Mouse (Mus musculus) layer of hippocampus, postnatal 36 days (tissue): ENCODE measurements around the gene Tmem120a. TPM values are rescaled to one million over a fixed set of nuclear protein-coding genes. Genes with fewer than 3 reads are reported as not detected.

Experiments
- DNase-seq, 2 experiments: peaks; one replicate each; pipeline ENCODE4 v3.0.0; 2022
- microRNA-seq, 2 experiments: library from miRNA; unstranded; fragments of <30 nt; microRNA quantifications; one replicate each; pipeline ENCODE4 v1.2.0; 2021
- total RNA-seq, 2 experiments: library from RNA; stranded (reverse); gene quantifications; 2 replicates each; pipeline ENCODE4 v1.2.3; 2021

Tmem120a gene
- total RNA-seq, 2 experiments from 2014 or later = 12.4 to 16.4 TPM

- no peak for DNase-seq
These were observed 36.4 kb downstream of the Tmem120a start for GRCm38 (mm10) chr5:135707855-135708254.

- no peak for DNase-seq
These were observed 37.2 kb downstream of the Tmem120a start for GRCm38 (mm10) chr5:135707039-135707438.

- DNase-seq = no peak
These were observed 38.9 kb downstream of the Tmem120a start for GRCm38 (mm10) chr5:135705383-135705782.

DNA sequence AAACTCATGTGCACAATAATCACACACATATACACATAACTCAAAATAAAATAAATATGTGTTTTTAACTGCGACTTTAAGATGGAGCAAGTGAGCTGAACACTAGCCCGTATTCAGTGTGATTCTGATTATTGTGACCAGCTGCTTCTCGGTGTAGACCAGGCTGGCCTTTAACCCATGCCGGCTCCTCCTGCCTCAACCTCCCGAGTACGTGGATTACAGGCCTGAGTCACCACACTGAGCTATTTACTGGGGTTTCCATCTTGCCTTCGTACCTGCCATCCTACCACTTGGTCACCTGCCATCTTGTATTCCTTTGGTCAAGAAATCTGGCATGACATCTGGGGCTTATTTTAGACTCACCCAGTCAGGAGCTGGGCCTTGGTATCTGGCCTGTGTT, 40.8 kb downstream of the Tmem120a start:
- no peak for DNase-seq

- peak; percentile 54 to 56 for DNase-seq
These were observed 41.5 kb downstream of the Tmem120a start for GRCm38 (mm10) chr5:135702682-135703192.

DNA sequence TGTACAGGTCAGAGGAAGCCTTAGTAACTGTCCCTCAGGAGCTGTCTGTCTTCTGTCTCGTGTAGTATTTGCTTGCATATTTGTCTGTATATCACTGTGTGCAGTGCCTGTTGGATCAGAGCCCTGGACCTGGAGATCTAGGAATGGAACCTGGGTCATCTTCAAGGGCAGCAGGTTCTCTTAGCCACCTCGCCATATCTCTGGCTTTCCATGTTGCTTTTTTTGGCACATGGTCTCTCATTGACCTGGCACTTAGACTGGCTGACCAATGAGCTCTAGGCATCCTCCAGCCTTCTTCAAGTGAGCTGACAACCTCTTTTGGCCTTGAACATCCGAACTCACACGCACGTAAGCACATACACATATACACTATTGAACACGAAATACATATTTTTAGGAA, 42.1 kb downstream of the Tmem120a start:
- no peak for DNase-seq

DNA sequence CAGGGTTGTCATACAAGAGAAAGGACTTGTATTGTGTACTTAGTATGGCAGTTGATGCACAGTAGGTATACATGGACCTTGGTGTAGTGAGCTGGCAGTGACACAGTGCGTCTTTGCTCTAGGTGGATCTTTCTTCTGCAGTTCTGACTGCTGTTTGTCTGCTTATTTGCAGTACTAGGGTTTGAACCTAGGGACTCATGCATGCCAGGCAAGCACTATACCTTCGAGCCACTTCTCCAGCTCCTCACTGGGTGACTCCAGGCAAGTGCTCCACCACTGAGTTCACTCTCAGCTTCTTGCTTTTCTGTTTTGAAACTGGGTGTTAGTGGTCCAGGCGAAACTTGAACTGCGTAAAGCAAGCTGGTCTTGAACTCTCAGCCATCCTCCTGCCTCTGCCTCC, 42.6 kb downstream of the Tmem120a start:
- DNase-seq = no peak

GRCm38 (mm10) chr5:135697711-135698111, 46.5 kb downstream of the Tmem120a start:
- DNase-seq = no peak

DNA sequence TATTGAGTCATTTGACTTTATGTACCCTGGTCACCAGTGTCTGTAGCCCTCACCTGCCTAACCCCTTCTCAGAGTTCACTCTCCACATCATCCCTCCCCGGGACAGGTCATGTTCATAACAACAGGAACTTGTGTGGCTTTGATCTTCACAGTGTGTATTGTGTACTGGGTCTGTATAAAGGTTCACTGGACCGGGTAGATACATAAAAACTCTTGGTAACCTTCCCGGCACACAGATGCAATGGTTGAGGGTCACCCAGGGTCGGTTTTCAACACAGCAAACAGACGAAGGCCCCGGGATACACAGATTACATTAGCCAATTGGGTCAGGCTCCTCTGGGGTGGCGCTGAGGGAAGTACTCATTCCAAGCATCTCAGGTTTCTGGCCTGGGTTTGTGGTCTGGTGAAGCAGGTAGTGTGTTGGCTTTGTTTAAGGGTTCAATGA, 48.9 kb downstream of the Tmem120a start:
- no peak for DNase-seq

DNA sequence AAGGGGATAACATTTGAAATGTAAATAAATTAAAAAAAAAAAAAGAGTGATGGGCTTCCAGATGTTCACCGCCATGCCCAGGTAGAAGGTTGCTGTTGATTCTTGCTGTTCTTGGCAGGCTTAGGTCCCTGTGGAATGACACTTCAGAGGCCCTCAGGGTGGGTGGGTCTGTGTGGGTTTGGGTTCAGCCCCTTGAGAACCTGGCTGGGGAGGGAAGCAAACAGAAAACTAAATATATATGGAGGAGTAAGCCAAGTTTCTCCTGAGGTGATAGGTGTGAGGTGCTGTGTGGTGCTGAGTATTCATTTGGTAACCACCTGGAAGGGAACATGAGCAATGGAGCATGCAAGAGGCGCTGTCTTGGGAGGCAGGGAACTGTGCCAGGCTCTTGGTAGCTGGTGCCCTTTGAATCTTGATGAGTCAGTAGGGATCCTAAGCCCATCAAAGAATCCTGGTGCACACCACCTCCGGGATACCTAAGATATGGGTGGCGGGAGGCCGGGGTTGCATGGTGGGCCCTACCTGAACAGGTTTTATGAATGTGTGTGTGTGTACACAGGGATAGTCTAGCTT, 50.9 kb downstream of the Tmem120a start:
- no peak for DNase-seq

DNA sequence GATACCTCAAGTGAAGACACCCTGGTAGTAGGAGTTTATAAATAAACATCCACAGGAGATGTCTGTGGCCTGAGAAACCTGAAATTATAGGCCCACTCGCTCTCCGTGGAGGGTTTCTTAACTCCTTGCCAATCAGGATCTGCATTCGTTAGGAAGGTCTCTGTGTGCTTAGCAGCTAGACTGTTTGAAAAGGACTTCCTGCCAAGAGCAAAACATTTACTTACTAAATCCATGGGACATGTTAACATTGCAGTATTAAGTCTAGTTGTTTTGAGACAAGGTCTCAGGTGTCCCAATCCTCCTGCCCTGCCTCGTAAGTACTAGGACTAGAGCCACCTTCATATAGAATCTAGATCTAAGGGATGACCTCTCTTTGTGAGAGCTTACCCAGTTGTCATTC, 53.0 kb downstream of the Tmem120a start:
- DNase-seq = no peak

DNA sequence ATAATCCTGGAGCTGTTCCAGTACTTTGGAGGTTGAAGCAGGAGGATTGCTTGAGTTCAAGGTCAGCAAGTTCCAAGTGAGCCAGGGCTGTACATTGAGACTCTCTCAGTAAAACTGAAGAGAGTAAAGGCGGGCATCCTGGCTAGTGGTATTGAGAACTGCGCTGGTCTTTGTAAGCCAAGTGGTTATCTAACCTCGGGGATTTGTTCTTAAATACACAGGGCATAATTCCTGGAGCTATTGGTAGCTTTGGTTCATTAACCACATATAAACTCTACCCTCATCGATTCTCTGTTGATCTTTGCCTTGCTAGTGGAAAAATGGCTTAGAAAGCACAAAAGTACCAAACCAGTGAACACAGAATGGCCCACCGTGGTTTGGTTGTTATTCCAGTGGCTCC, 53.8 kb downstream of the Tmem120a start:
- no peak for DNase-seq

Small RNAs within 50 kb of the gene (microRNA-seq; reads per million reads assigned to microRNA genes)
- 0.85 to 1.2 reads per million in 2 experiments for gene Mir7034

Other genes with a start within 250 kb of the Tmem120a start
- gene Hip1, start 199.3 kb downstream of the Tmem120a start, total RNA-seq = 10 to 100 TPM; 32.3 to 46.3 TPM
- gene Ccl26, start 180.9 kb downstream of the Tmem120a start, total RNA-seq = not detected
- not detected for gene Ccl24, start 171.4 kb downstream of the Tmem120a start, total RNA-seq
- gene Rhbdd2, start 111.8 kb downstream of the Tmem120a start, total RNA-seq = 10 to 100 TPM; 78.2 to 83.9 TPM
- gene Por, start 74.4 kb downstream of the Tmem120a start, total RNA-seq = 100 to 1,000 TPM; 104 to 105 TPM
- gene Styxl1, start 33.9 kb upstream of the Tmem120a start, total RNA-seq = not detected
- gene Mdh2, start 34.0 kb upstream of the Tmem120a start, total RNA-seq = 100 to 1,000 TPM; 387 to 407 TPM
- gene Srrm3, start 62.4 kb upstream of the Tmem120a start, total RNA-seq = 10 to 100 TPM; 83.5 to 86.9 TPM
- gene Hspb1, start 143.5 kb upstream of the Tmem120a start, total RNA-seq = 10 to 100 TPM; 19.2 to 28.1 TPM
- 1,000 to 10,000 TPM; 1,259 to 1,347 TPM for gene Ywhag, start 190.2 kb upstream of the Tmem120a start, total RNA-seq
- gene Ssc4d, start 230.1 kb upstream of the Tmem120a start, total RNA-seq = 1 to 10 TPM; 1.4 to 1.7 TPM
- not detected for gene Zp3, start 235.7 kb upstream of the Tmem120a start, total RNA-seq